Mouse (Mus musculus) frontal cortex, adult 2 months (tissue): ENCODE results near the gene Pde8a. TPM values are rescaled to one million over a fixed set of nuclear protein-coding genes. Genes with fewer than 3 reads are reported as not detected.

Experiments used
- DNase-seq, 2 experiments: peaks; one replicate each; pipeline ENCODE4 v3.0.0; 2022; ENCODE audit warnings: low spot score in 1 of 2; ENCODE audit errors: extremely low spot score in 1 of 2
- polyA plus RNA-seq: library from polyadenylated mRNA; depleted of rRNA; stranded (reverse); fragments of >200 nt; gene quantifications from 2 replicates; pipeline ENCODE4 v1.2.3, GENCODE M21; 2012; rRNA removed

Gene Pde8a
- polyA plus RNA-seq, 1 experiment, result 9.5 TPM

DNA sequence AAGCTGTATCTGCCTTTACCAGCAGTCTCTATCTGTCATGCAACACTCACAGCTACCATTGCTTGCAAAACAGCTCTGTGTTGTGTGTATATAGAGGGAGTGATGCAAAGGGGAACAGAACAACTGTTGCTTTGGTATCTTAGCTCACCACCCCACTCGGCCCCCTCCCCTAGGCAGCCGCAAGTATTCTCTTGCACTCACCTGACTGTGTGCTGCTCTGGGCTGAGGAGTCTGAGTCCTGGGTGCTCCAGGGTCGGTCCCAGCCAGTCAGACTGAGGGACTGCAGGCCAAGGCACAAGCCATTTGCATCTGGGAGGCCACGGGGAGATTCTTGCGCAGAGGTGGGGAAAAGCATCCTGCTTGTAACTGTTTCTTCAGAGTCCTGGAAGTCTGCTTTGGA is 158.4 kb downstream of the Pde8a start:
- peak in 1 of 2 experiments; percentile 31 for DNase-seq

DNA sequence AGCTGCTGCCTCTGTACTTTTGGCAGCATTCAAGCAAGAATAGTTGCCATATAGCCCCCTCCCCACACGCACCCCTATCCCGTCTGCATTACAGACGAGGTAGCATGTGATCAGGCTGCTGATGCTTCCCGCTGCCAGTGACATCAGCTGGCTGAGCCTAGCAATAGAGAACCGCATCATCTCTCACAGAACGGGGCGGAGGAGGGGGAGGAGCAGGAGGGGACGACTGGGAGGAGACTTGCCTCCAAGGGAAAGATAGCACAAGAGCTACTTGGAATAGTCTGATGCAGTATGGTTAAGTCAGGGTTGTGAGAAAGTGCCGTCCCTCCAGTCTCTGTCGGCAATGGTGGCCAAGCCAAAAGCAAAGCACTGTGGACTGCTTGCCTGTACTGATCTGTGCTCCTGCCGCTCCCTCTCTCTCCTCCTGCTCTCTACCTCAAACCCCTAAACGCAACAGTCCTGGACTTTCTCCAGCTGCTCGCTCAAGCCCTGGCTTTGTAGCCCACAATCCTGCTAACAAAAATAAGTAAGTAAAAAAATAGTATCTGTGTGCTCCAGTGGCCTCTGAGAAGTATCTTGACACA is 159.0 kb downstream of the Pde8a start:
- peak; percentile 63 to 85 for DNase-seq

GRCm38 (mm10) chr7:81379363-81379762 is 166.0 kb downstream of the Pde8a start:
- DNase-seq, result no peak

Other genes with a start within 250 kb of the Pde8a start
- gene Zfp592, start 219.9 kb upstream of the Pde8a start, polyA plus RNA-seq, result 14.1 and 16.6 TPM in 2 replicates
- 0.59 and 0.60 TPM in 2 replicates for gene Alpk3, start 156.0 kb upstream of the Pde8a start, polyA plus RNA-seq
- gene Slc28a1, start 98.8 kb upstream of the Pde8a start, polyA plus RNA-seq, result 0.34 and 0.42 TPM in 2 replicates
- 733 and 938 TPM in 2 replicates for gene Rps17, start 131.7 kb downstream of the Pde8a start, polyA plus RNA-seq
- gene Cpeb1, start 241.9 kb downstream of the Pde8a start, polyA plus RNA-seq, result 111 and 134 TPM in 2 replicates